Mouse (Mus musculus) liver, embryonic 13.5 days (tissue): Measurements from ENCODE around the gene Spef2. TPM values are rescaled to one million over a fixed set of nuclear protein-coding genes. Genes with fewer than 3 reads are reported as not detected.
"Not testable (repeated sequence)": the region's sequence is repeated elsewhere in the genome, so short reads cannot be mapped to it uniquely, and the experiment has no call there.

Experiments
- ATAC-seq: fragments of 200-750 bp; cut with Nextera tagmentation; 2 replicates; pipeline ENCODE4 v1.8.0; 2017; ENCODE audit warnings: low read depth, mild to moderate bottlenecking, moderate number of reproducible peaks, moderate library complexity
- DNase-seq: peaks from one replicate; pipeline ENCODE4 v3.0.0; 2022
- H3K27ac ChIP-seq: fragments of 300-500 bp; sonication (generic); 2 replicates; pipeline ENCODE4 v1.5.1; 2015; ENCODE audit warnings: moderate library complexity, mild to moderate bottlenecking, inconsistent platforms
- H3K27me3 ChIP-seq: fragments of 300-500 bp; sonication (generic); 2 replicates; pipeline ENCODE4 v1.6.1; 2015; ENCODE audit warnings: mild to moderate bottlenecking, inconsistent platforms
- H3K36me3 ChIP-seq: fragments of 300-500 bp; sonication (generic); 2 replicates; pipeline ENCODE4 v1.6.1; 2015; ENCODE audit warnings: mild to moderate bottlenecking, inconsistent platforms
- H3K4me1 ChIP-seq: fragments of 300-500 bp; sonication (generic); replicated peaks from 2 replicates; pipeline ENCODE4 v1.6.1; 2015; ENCODE audit warnings: inconsistent platforms
- H3K4me2 ChIP-seq: fragments of 300-500 bp; sonication (generic); 2 replicates; pipeline ENCODE4 v1.6.1; 2015; ENCODE audit warnings: inconsistent platforms, mild to moderate bottlenecking, moderate library complexity
- H3K4me3 ChIP-seq: fragments of 300-500 bp; sonication (generic); replicated peaks from 2 replicates; pipeline ENCODE4 v1.5.1; 2015; ENCODE audit warnings: mild to moderate bottlenecking, inconsistent platforms
- H3K9ac ChIP-seq: fragments of 300-500 bp; sonication (generic); 2 replicates; pipeline ENCODE4 v1.6.1; 2015; ENCODE audit warnings: mild to moderate bottlenecking, inconsistent platforms
- H3K9me3 ChIP-seq: fragments of 300-500 bp; sonication (generic); replicated peaks from 2 replicates; pipeline ENCODE4 v1.6.1; 2016; ENCODE audit warnings: inconsistent platforms
- WGBS: fragments of 180-500 bp; shearing (Covaris S2); methylation state at CpG from one replicate; pipeline ENCODE4 v1.1.7; 2015; ENCODE audit not compliant: insufficient replicate concordance; 5-methylcytosine and 5-hydroxymethylcytosine counted together
- polyA plus RNA-seq: library from polyadenylated mRNA; unstranded; fragments of >200 nt; fragmentation: Nextera tagmentation; extraction: Ambion mirVana; gene quantifications from 2 replicates; pipeline ENCODE4 v1.2.1, GENCODE M21; 2015

Gene Spef2
- 0.07 and 0.12 TPM in 2 replicates for polyA plus RNA-seq

GRCm38 (mm10) chr15:9748359-9749102, at the start of gene Spef2:
Gene Spef2 (minus strand): TSS chr15:9748868.
- ATAC-seq = peak; percentile 84
- H3K4me3 ChIP-seq = peak within 1 kb of the TSS; percentile 36
- WGBS = 11% methylated on average over 16 of the region's 16 CpGs
- H3K27me3 ChIP-seq = no peaks in the 10 kb centered on the region
- no peaks in the 10 kb centered on the region for H3K9me3 ChIP-seq
- H3K9ac ChIP-seq = no peak within 1 kb of the TSS
- H3K4me1 ChIP-seq = no peaks in the 10 kb centered on the region
- no peaks in the 10 kb centered on the region for H3K36me3 ChIP-seq
- peak; percentile 36 for DNase-seq
- H3K4me2 ChIP-seq = peak within 1 kb of the TSS; percentile 57
- H3K27ac ChIP-seq = no peak within 1 kb of the TSS

DNA sequence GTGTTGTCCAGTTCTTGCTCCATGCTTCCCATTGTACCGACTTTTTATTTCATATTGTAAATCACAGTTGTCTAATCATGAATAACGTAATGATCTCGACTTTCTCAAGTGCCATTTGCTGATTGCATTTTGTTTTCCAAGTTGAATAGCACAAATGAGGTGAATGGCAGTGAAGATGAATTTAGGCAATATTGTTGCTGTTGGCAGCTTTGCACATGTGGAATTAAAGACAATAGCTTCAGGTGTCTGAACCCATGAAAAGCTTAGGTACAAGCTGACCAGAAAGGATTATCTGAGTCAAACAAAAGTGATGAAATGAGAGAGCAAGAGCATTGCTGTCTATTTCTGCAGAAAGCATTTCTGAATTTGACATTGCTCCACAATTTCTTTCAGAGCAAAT, 45.5 kb upstream of the Spef2 start:
- Histone ChIP-seq H3K27me3 (no peaks in the 10 kb centered on the region), H3K27ac (no peak overlapping the region), H3K4me1 (no peaks in the 10 kb centered on the region), H3K4me2 (no peak overlapping the region), H3K9ac (no peak overlapping the region), H3K36me3 (no peaks in the 10 kb centered on the region), H3K4me3 (no peak overlapping the region), H3K9me3 (no peaks in the 10 kb centered on the region)
- WGBS = 64% methylated on average over 3 of the region's 3 CpGs
- ATAC-seq (no peak), DNase-seq (no peak)

- no peak overlapping the region for H3K9ac ChIP-seq
- no peaks in the 10 kb centered on the region for H3K27me3 ChIP-seq
- no peak overlapping the region for H3K4me2 ChIP-seq
- DNase-seq = no peak
- H3K27ac ChIP-seq = no peak overlapping the region
- H3K4me3 ChIP-seq = no peak overlapping the region
- no peaks in the 10 kb centered on the region for H3K36me3 ChIP-seq
- 35% methylated on average over 3 of the region's 3 CpGs for WGBS
- no peak for ATAC-seq
- H3K4me1 ChIP-seq = no peaks in the 10 kb centered on the region
- no peaks in the 10 kb centered on the region for H3K9me3 ChIP-seq
These were observed 39.8 kb upstream of the Spef2 start for GRCm38 (mm10) chr15:9788245-9789030.

DNA sequence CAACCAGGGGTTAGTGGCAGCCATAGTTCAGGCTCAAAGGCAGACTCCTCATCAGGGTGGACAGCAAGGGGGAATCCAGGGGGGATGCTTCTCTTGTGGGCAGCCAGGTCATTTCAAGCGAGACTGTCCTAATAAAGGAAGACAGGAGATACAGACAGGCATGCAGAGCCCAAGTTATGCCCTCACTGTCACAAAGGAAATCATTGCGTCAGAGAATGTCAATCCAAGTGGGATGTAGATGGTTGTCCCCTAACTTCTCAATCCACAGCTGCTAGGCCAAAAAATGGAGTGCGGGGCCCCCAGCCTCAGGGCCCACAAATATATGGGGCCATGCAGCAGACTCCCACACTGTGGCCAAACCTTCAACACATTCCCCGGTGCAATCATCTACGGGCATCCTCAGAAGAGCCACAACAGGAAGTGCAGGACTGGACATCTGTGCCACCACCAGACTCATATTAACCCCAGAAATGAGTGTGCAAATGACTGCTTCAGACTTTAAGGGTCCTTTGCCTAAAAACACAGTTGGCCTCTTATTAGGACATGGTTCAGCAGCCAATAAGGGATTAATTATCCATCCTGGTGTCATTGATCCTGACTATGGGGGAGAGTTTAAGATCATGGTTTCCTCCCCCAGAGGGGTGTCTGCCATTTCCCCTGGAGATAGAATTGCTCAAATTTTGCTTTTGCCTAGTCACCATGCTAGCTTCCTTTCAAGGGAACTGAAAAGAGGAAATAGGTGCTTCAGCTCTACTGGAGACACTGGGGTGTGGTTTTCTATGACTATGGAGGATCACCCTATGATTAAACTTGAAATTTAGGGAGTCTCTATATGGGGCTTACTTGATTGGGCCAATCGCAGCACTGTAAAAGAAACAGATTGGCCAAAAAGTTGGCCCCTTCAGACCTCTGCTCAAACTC, 25.8 kb upstream of the Spef2 start:
- not testable (repeated sequence) for H3K9ac ChIP-seq
- WGBS = 42% methylated on average over 6 of the region's 6 CpGs

DNA sequence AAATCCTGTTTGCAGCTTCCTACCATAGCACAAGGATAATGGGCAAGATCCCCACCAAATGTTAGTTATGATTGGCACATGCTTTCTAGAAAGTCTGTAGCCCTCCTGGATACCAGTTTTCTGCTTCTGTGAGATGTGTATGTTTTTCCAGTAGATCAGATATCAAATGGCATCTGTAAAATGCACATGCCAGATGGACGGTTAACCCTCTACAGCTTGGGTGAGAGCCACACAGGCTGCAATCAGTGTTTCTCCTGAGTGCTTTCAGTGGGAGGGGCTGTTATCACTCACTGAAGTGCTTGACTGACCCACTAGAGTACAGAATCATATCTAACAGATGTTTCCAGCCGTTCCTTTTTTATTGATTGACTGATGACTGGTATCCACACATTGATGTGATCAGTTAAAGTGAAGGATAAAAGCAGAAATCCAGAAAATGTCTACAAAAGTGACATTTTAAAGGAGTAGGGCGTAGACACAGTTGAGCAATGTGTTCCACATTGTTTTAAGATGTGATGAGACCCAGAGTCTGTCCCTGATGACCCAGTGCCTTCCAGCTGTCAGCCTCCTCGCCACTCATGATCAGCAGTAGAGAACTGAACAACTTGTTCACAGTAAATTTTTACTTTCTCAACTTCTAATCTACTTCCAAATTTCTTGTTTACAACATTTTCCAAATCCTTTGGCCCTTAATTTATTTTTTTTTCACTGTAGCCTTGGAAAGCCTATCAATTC, 19.7 kb upstream of the Spef2 start:
- ATAC-seq = no peak

More for the DNA sequence above, 25.8 kb upstream of the Spef2 start:
- not testable (repeated sequence) for H3K4me2 ChIP-seq, H3K27me3 ChIP-seq, DNase-seq, H3K27ac ChIP-seq, H3K4me1 ChIP-seq, H3K4me3 ChIP-seq, H3K9me3 ChIP-seq, ATAC-seq, H3K36me3 ChIP-seq

DNA sequence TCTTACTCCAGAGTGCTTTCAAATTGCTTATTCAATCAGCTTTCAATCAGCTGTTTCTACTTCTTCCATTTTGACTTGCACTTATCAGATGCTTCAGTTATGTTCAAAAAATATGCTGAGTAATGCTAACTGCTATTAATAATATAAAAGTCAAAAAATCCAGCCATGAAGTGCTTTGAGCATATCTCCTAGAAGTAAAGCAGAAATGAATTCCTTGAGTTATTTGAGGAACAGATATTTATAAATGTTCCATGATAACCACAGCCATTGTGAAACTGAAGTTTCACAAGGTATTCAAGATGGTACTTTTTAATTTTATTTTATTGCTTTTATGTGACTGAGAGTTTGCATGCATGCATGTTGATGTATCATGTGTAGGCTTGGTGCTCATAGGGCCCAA, 18.4 kb upstream of the Spef2 start:
- no peaks in the 10 kb centered on the region for H3K4me1 ChIP-seq
- no peaks in the 10 kb centered on the region for H3K36me3 ChIP-seq
- no peak overlapping the region for H3K4me3 ChIP-seq
- no peaks in the 10 kb centered on the region for H3K27me3 ChIP-seq
- H3K27ac ChIP-seq = no peak overlapping the region
- DNase-seq = no peak
- H3K9ac ChIP-seq = no peak overlapping the region
- H3K9me3 ChIP-seq = no peaks in the 10 kb centered on the region
- ATAC-seq = no peak
- no peak overlapping the region for H3K4me2 ChIP-seq

More for the DNA sequence above, 19.7 kb upstream of the Spef2 start:
- Histone ChIP-seq H3K36me3 (no peaks in the 10 kb centered on the region), H3K9ac (no peak overlapping the region), H3K4me3 (no peak overlapping the region), H3K4me1 (no peaks in the 10 kb centered on the region), H3K27ac (no peak overlapping the region), H3K27me3 (no peaks in the 10 kb centered on the region), H3K9me3 (no peaks in the 10 kb centered on the region), H3K4me2 (no peak overlapping the region)
- no peak for DNase-seq
- 43% methylated on average over 4 of the region's 4 CpGs for WGBS

- no peaks in the 10 kb centered on the region for H3K9me3 ChIP-seq
- H3K27ac ChIP-seq = no peak overlapping the region
- 77% methylated on average over 3 of the region's 3 CpGs for WGBS
- ATAC-seq = no peak
- DNase-seq = no peak
- no peak overlapping the region for H3K4me3 ChIP-seq
- no peaks in the 10 kb centered on the region for H3K4me1 ChIP-seq
- H3K36me3 ChIP-seq = no peaks in the 10 kb centered on the region
- H3K4me2 ChIP-seq = no peak overlapping the region
- no peaks in the 10 kb centered on the region for H3K27me3 ChIP-seq
- no peak overlapping the region for H3K9ac ChIP-seq
These were observed 2.3 kb upstream of the Spef2 start for GRCm38 (mm10) chr15:9750966-9751365.

GRCm38 (mm10) chr15:9747410-9748104, 1.1 kb downstream of the Spef2 start:
- Histone ChIP-seq H3K27me3 (no peaks in the 10 kb centered on the region), H3K27ac (no peak overlapping the region), H3K36me3 (no peaks in the 10 kb centered on the region), H3K4me1 (no peaks in the 10 kb centered on the region), H3K4me2 (no peak overlapping the region), H3K9me3 (no peaks in the 10 kb centered on the region), H3K9ac (no peak overlapping the region), H3K4me3 (no peak overlapping the region)
- ATAC-seq (no peak), DNase-seq (no peak)
- WGBS = 43% methylated on average over 5 of the region's 5 CpGs

- Histone ChIP-seq H3K27ac (no peak overlapping the region), H3K36me3 (no peaks in the 10 kb centered on the region), H3K9me3 (no peaks in the 10 kb centered on the region), H3K4me3 (no peak overlapping the region), H3K27me3 (no peaks in the 10 kb centered on the region), H3K4me2 (no peak overlapping the region), H3K9ac (no peak overlapping the region), H3K4me1 (no peaks in the 10 kb centered on the region)
- ATAC-seq (no peak), DNase-seq (no peak)
- 66% methylated on average over 3 of the region's 3 CpGs for WGBS
These were observed 6.5 kb downstream of the Spef2 start for GRCm38 (mm10) chr15:9742172-9742571.
